Mouse (Mus musculus) testis, adult 2 months (tissue): ENCODE data around the gene Wipf2. TPM values are rescaled to one million over a fixed set of nuclear protein-coding genes. Genes with fewer than 3 reads are reported as not detected.
A peak's percentile ranks its signal among the peaks of the same experiment; 100 is the strongest.
"Not testable (repeated sequence)": the region's sequence is repeated elsewhere in the genome, so short reads cannot be mapped to it uniquely, and the experiment has no call there.

Source experiments
- H3K27ac ChIP-seq: fragments of 200-500 bp; 2 replicates; pipeline ENCODE4 v1.5.1; 2012; ENCODE audit warnings: low read depth, low read length; ENCODE audit not compliant: control insufficient read depth, insufficient read depth
- H3K27me3 ChIP-seq: fragments of 200-500 bp; 2 replicates; pipeline ENCODE4 v1.6.1; 2012; ENCODE audit warnings: mild to moderate bottlenecking, low read length, moderate library complexity; ENCODE audit not compliant: control insufficient read depth, insufficient read depth
- H3K36me3 ChIP-seq: fragments of 200-500 bp; 2 replicates; pipeline ENCODE4 v1.6.1; 2012; ENCODE audit warnings: mild to moderate bottlenecking, low read length; ENCODE audit not compliant: control insufficient read depth, insufficient read depth
- H3K4me1 ChIP-seq: fragments of 200-500 bp; 2 replicates; pipeline ENCODE4 v1.6.1; 2012; ENCODE audit warnings: low read length; ENCODE audit not compliant: control insufficient read depth, insufficient read depth
- H3K4me3 ChIP-seq: fragments of 200-500 bp; 2 replicates; pipeline ENCODE4 v1.5.1; 2012; ENCODE audit warnings: low read depth, mild to moderate bottlenecking, low read length, moderate library complexity, mixed read lengths; ENCODE audit not compliant: control insufficient read depth
- CTCF ChIP-seq: fragments of 200-500 bp; IDR thresholded peaks from 2 replicates; pipeline ENCODE4 v1.5.1; 2012; ENCODE audit warnings: low read depth, mild to moderate bottlenecking, inconsistent platforms, low read length, moderate library complexity; ENCODE audit not compliant: control insufficient read depth, insufficient read depth, insufficient replicate concordance
- POLR2A ChIP-seq: fragments of 200-500 bp; IDR thresholded peaks from 2 replicates; pipeline ENCODE4 v1.6.1; 2012; ENCODE audit warnings: low read depth, mild to moderate bottlenecking, inconsistent platforms, low read length, moderate library complexity; ENCODE audit not compliant: control insufficient read depth
- polyA plus RNA-seq: library from polyadenylated mRNA; depleted of rRNA; stranded (reverse); fragments of >200 nt; gene quantifications from 2 replicates; pipeline ENCODE4 v1.2.3, GENCODE M21; 2012

Gene Wipf2
- polyA plus RNA-seq, 1 experiment: 6.4 TPM

DNA sequence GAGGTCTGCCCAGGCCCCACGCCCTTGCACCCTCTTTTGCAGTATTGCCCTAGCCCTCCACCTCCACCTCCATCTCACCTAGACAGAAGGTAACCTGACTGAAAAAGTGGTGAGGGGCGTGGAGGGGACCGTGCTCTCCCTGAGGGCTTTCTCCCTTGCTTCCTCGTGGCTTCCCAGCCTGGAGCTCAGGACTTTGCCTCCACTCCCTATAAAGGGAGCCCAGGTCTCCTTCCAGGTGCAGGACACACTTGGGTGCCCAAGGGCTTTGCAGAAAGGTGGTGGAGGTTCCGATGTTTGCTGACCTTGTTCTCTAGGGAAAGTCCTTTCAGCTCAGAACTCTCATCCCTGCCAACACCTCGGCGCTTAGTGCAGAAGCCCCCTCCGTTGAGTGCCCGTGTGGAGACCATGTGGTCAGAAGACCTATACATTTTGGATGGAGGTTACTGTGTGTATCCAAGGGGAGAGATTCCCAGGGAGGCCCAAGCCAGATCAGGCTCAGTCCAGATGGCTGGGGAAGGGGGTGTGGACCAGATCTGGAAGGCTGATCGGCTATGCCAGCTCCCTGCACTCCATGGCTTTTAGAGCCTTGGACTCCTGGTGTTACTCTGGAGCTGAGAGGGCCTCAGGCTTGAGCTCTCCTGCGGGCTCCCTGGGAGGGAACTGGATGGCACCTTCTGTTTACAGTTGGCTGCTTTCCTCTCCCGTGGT is 64.9 kb downstream of the Wipf2 start:
- H3K27me3 ChIP-seq: no peaks in the 10 kb centered on the region
- no peaks in the 10 kb centered on the region for H3K36me3 ChIP-seq
- H3K4me1 ChIP-seq: peaks cover 28% of the 10 kb centered on the region
- H3K27ac ChIP-seq: peak overlapping the region; percentile 47; the same call in 1 of the 2 replicates
- TF ChIP-seq CTCF (no peak), POLR2A (no peak)
- peak overlapping the region; percentile 30 for H3K4me3 ChIP-seq

DNA sequence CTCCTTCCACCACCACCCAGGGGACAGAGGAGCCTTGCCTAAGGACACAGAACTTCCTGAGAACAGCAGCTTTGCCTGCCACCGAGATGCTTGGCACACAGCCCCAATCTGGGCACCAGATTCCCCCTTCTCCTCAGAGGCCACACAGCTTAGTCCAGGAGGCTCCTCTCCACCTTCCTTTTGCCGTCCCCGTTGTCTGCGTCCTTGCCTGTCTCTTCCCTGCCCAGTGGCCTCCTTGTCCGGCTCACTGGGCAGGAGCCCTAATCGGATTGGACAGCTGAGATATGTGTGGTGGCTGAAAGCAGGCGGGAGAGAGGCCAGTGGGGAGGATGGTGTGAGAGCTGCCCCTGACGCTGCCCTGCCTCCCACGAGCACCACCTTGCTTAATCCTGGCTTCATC is 66.1 kb downstream of the Wipf2 start:
- no peak for TF ChIP-seq POLR2A
- TF ChIP-seq CTCF: no peak
- no peak overlapping the region for H3K4me3 ChIP-seq

DNA sequence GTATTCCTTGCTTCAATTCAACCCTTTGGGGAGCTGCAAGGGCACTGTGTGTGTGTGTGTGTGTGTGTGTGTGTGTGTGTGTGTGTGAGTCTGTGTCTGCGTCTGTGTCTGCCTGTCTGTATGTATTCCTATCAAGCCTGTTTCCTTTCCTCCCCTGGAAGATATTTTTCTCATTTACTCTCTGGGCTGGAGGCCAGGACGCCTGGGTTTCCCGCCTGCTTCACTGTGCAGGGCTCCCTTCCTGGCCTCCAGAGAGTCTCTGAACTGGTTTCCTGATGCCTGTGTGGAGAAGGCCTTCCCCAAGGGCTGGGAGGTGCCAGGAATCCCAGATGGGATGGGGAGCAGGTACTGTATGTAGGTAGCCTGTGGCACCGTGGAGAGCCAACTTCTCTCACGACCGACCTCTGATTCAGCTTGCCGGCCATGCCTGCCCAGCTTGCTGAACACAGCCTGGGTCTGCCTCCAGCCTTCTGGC is 66.7 kb downstream of the Wipf2 start:
- H3K27ac ChIP-seq: no peak overlapping the region
- H3K36me3 ChIP-seq: no peaks in the 10 kb centered on the region
- peaks cover 23% of the 10 kb centered on the region for H3K4me1 ChIP-seq
- H3K27me3 ChIP-seq: no peaks in the 10 kb centered on the region
- TF ChIP-seq POLR2A (no peak), CTCF (no peak)
- no peak overlapping the region for H3K4me3 ChIP-seq

More for the DNA sequence above, 66.1 kb downstream of the Wipf2 start:
- peaks cover 28% of the 10 kb centered on the region for H3K4me1 ChIP-seq
- H3K27me3 ChIP-seq: no peaks in the 10 kb centered on the region
- no peak overlapping the region for H3K27ac ChIP-seq
- H3K36me3 ChIP-seq: no peaks in the 10 kb centered on the region

DNA sequence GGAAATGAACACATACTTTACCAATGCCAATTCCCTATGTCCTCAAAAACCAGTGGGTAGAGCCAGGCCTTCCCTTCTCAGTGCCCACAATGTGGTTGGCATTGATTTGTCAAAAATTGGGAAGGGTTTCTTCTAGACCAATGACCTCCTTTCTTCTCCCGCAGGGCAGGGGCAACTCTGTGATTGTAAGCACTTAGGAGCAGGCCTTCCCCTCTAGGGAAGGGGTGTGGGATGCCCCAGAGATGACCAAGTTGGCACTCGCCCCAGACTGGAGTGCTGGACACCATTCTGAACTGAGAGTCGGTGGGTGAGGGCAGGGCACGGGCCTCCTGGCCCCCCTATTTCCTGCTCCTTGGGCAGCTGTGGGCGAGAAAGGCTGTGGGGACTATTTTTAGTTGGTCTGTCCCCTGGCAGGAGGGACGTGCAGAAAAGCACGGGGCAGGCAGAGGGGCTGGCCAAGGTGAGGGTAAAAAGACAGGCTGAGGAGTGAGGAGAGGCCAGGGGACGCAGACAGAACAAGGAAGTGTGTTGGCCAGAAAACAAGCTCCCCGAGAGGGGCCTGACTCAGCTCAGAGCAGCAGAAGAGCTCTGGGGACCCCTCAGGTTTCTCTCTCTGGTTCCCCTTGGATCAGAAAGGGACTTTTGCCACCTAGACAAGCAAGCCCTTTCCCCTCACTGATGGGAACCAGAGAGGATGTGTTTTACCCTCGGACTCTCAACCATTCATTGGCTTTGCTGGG is 67.5 kb downstream of the Wipf2 start:
- Histone ChIP-seq H3K36me3 (no peaks in the 10 kb centered on the region), H3K4me1 (peaks cover 18% of the 10 kb centered on the region), H3K27me3 (no peaks in the 10 kb centered on the region), H3K27ac (no peak overlapping the region), H3K4me3 (no peak overlapping the region)
- TF ChIP-seq CTCF: no peak
- no peak for TF ChIP-seq POLR2A

DNA sequence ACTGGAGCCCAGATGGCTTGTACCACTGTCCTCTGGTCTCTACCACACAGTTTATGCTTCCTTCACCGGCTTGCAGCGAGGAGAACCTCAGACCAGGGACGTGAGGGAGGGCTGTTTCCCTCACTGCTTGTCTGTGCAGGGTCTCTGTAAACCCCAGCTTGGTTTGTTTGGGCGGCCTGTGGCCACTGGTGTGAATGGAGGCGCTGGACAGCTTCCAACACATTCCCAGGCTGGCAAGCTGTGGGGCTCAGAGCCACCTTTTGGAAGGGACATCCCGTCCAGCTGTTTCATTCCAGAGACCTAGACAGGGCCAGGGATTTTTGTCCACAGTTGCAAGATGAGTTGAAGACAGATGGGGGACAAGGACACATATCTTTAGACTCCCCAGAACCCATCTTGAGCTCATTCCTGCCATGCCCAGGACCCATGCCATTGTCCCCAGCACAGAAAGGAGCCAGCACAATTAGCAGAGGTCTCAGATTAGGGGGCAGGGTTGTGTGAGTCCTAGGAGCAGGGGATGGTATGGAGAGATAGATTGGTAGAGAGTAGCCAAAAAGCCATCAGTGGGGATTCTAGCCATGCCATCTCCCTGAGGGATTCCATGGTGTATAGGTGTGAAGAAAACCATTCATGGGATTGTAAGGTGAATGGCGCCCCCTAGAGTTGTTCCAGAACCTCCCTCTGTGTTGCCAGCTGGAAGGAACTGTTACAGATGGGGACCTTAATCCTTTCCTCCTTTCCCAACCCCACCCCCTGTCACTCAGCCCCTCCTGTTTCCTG is 68.3 kb downstream of the Wipf2 start:
- no peak for TF ChIP-seq CTCF
- no peak for TF ChIP-seq POLR2A
- H3K4me1 ChIP-seq: peaks cover 20% of the 10 kb centered on the region
- no peaks in the 10 kb centered on the region for H3K36me3 ChIP-seq
- no peak overlapping the region for H3K27ac ChIP-seq
- no peak overlapping the region for H3K4me3 ChIP-seq
- H3K27me3 ChIP-seq: no peaks in the 10 kb centered on the region

DNA sequence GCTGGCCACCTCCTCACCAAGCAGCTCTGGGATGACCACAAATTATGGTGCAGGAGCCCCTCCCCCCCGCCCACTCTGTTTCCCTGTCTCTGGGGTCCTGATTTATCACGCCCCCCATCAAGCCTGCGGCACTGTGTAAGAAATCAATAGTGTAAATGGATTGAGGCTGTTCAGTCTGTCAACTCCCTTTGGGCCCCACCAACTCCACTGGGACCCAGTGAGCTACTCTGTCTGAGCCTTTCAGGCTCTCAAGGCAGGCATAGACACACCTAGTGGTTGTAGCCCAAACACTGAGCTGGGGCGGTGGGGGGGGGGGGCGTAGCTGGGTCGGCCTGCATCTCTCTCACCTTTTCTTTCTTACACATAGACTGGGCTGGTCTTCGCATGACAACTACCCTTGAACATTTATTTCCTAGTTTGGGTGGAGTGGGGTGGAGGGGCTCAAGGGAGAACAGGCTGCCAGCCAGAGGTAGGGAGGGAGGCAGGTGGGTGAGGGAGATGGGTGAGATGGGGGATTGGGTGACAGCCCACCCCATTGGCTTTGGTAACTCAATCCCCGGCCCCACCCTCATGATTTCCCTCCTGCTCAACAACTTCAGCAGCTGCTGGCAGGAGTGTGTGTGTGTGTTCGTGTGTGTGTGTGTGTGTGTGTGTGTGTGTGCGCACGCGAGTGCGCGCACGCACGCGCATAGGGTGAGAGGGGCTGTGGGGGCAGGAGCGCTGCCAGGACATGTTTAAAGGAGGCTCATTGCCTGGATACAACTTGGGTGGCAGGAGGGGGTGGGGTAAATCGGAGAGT is 69.1 kb downstream of the Wipf2 start:
- H3K4me3 ChIP-seq: no peak overlapping the region
- H3K27me3 ChIP-seq: no peaks in the 10 kb centered on the region
- H3K27ac ChIP-seq: no peak overlapping the region

DNA sequence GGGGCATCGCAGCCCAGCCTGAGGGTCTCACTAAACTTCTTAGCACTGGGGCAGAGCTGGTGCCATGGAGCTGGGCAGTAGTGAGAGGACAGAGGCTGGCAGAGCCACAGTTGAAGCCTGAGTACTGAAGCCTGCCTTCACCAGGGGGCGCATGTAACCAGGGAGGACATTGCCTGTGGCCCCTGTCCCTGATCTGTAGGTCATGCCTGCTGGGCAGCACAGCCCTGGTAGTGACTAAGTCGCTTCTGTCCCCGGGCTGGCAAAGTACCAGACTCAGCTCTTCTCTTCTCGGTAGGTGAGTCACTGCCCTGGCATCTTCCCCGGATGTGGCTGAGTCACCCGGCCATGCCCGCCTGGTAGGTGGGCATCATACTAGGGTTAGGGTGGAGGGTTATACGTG is 69.7 kb downstream of the Wipf2 start:
- no peaks in the 10 kb centered on the region for H3K36me3 ChIP-seq
- H3K27ac ChIP-seq: no peak overlapping the region
- TF ChIP-seq POLR2A (no peak), CTCF (peak; percentile 44; the same call in 1 of the 2 replicates)
- H3K4me1 ChIP-seq: peaks cover 25% of the 10 kb centered on the region
- no peaks in the 10 kb centered on the region for H3K27me3 ChIP-seq
- H3K4me3 ChIP-seq: no peak overlapping the region

More for the DNA sequence above, 69.1 kb downstream of the Wipf2 start:
- H3K36me3 ChIP-seq: no peaks in the 10 kb centered on the region
- peaks cover 25% of the 10 kb centered on the region for H3K4me1 ChIP-seq
- no peak for TF ChIP-seq CTCF
- TF ChIP-seq POLR2A: no peak

DNA sequence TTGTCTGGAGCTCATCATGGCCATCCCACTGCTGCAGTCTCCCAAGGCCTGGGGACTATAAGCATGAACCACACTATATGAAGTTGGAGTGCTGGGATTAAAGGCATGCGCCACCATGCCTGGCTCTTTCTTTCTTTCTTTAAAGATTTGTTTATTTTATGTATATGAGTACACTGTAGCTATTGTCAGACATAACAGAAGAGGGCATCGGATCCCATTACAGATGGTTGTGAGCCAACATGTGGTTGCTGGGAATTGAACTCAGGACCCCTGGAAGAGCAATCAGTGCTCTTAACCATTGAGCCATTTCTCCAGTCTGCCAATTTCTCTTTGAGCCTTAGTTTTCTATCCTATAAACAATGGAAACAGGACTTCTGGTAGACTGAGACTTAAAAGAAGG is 70.4 kb downstream of the Wipf2 start:
- not testable (repeated sequence) for H3K36me3 ChIP-seq, H3K27ac ChIP-seq, H3K4me3 ChIP-seq, H3K27me3 ChIP-seq
- peaks cover 29% of the 10 kb centered on the region for H3K4me1 ChIP-seq
